Mouse (Mus musculus): ENCODE results near the gene Sv2a. TPM values are rescaled to one million over a fixed set of nuclear protein-coding genes. Genes with fewer than 3 reads are reported as not detected.

The Sv2a gene
- polyA plus RNA-seq (2014; fragmentation: Nextera tagmentation; extraction: Ambion mirVana), result 10.8 and 13.0 TPM in 2 replicates

GRCm38 (mm10) chr3:96180727-96181477, at the start of gene Sv2a:
TSS of gene Sv2a (plus strand) at chr3:96181151.
- H3K36me3 ChIP-seq (ENCODE audit: control insufficient read depth, insufficient read depth, low read length), result peaks cover 5% of the 10 kb centered on the region
- H3K9me3 ChIP-seq (ENCODE audit: control insufficient read depth, low read length), result no peaks in the 10 kb centered on the region
- H3K4me3 ChIP-seq (ENCODE audit: low read depth, low read length), result peak within 1 kb of the TSS; percentile 51
- peak within 1 kb of the TSS; percentile 74 for H3K4me2 ChIP-seq (replicated peaks; ENCODE audit: low read depth, low read length)
- DNase-seq (ENCODE audit: low spot score), result peak; percentile 51
- H3K9ac ChIP-seq (ENCODE audit: low read depth, low read length), result peak within 1 kb of the TSS; percentile 60
- H3K4me1 ChIP-seq (replicated peaks; ENCODE audit: control insufficient read depth, insufficient read depth, low read length), result peaks cover 9% of the 10 kb centered on the region; the same call in 1 of the 2 replicates
- no peak within 1 kb of the TSS; the same call in 1 of the 2 replicates for H3K27ac ChIP-seq (ENCODE audit: low read depth, low read length)
- H3K27me3 ChIP-seq (ENCODE audit: control insufficient read depth, insufficient read depth, low read length), result 0 out of 2 replicates have a peak, but pooled peaks cover 2% of the 10 kb centered on the region
- peak; percentile 67 for ATAC-seq (ENCODE audit: low FRiP score)
- WGBS, result 0% methylated on average over 12 of the region's 23 CpGs

- no peak for ATAC-seq (ENCODE audit: low FRiP score)
These were observed 48.5 kb upstream of the Sv2a start for GRCm38 (mm10) chr3:96132478-96132877.

GRCm38 (mm10) chr3:96133327-96133905, 47.5 kb upstream of the Sv2a start:
- Histone ChIP-seq H3K4me3 (ENCODE audit: low read depth, low read length) (no peak overlapping the region), H3K27me3 (ENCODE audit: control insufficient read depth, insufficient read depth, low read length) (no peaks in the 10 kb centered on the region), H3K4me2 (replicated peaks; ENCODE audit: low read depth, low read length) (no peak overlapping the region), H3K27ac (ENCODE audit: low read depth, low read length) (no peak overlapping the region), H3K9me3 (ENCODE audit: control insufficient read depth, low read length) (no peaks in the 10 kb centered on the region), H3K4me1 (replicated peaks; ENCODE audit: control insufficient read depth, insufficient read depth, low read length) (no peaks in the 10 kb centered on the region), H3K9ac (ENCODE audit: low read depth, low read length) (no peak overlapping the region), H3K36me3 (ENCODE audit: control insufficient read depth, insufficient read depth, low read length) (no peaks in the 10 kb centered on the region)
- 71% methylated on average over 11 of the region's 11 CpGs for WGBS
- DNase-seq (ENCODE audit: low spot score), result no peak
- no peak for ATAC-seq (ENCODE audit: low FRiP score)

More at GRCm38 (mm10) chr3:96132478-96132877, 48.5 kb upstream of the Sv2a start:
- WGBS, result 83% methylated on average over 3 of the region's 3 CpGs
- Histone ChIP-seq H3K4me2 (replicated peaks; ENCODE audit: low read depth, low read length) (no peak overlapping the region), H3K36me3 (ENCODE audit: control insufficient read depth, insufficient read depth, low read length) (no peaks in the 10 kb centered on the region), H3K27ac (ENCODE audit: low read depth, low read length) (no peak overlapping the region), H3K4me1 (replicated peaks; ENCODE audit: control insufficient read depth, insufficient read depth, low read length) (no peaks in the 10 kb centered on the region), H3K4me3 (ENCODE audit: low read depth, low read length) (no peak overlapping the region), H3K27me3 (ENCODE audit: control insufficient read depth, insufficient read depth, low read length) (no peaks in the 10 kb centered on the region), H3K9me3 (ENCODE audit: control insufficient read depth, low read length) (no peaks in the 10 kb centered on the region), H3K9ac (ENCODE audit: low read depth, low read length) (no peak overlapping the region)
- no peak for DNase-seq (ENCODE audit: low spot score)

- H3K27ac ChIP-seq (ENCODE audit: low read depth, low read length), result no peak overlapping the region
- no peaks in the 10 kb centered on the region for H3K4me1 ChIP-seq (replicated peaks; ENCODE audit: control insufficient read depth, insufficient read depth, low read length)
- H3K9me3 ChIP-seq (ENCODE audit: control insufficient read depth, low read length), result no peaks in the 10 kb centered on the region
- DNase-seq (ENCODE audit: low spot score) (no peak), ATAC-seq (ENCODE audit: low FRiP score) (no peak)
- 81% methylated on average over 3 of the region's 3 CpGs for WGBS
- H3K9ac ChIP-seq (ENCODE audit: low read depth, low read length), result no peak overlapping the region
- H3K27me3 ChIP-seq (ENCODE audit: control insufficient read depth, insufficient read depth, low read length), result no peaks in the 10 kb centered on the region
- H3K4me3 ChIP-seq (ENCODE audit: low read depth, low read length), result no peak overlapping the region
- H3K36me3 ChIP-seq (ENCODE audit: control insufficient read depth, insufficient read depth, low read length), result no peaks in the 10 kb centered on the region
- H3K4me2 ChIP-seq (replicated peaks; ENCODE audit: low read depth, low read length), result no peak overlapping the region
These were observed 45.9 kb upstream of the Sv2a start for GRCm38 (mm10) chr3:96135011-96135410.

- Histone ChIP-seq H3K9ac (ENCODE audit: low read depth, low read length) (no peak overlapping the region), H3K4me2 (replicated peaks; ENCODE audit: low read depth, low read length) (no peak overlapping the region), H3K27me3 (ENCODE audit: control insufficient read depth, insufficient read depth, low read length) (no peaks in the 10 kb centered on the region), H3K4me1 (replicated peaks; ENCODE audit: control insufficient read depth, insufficient read depth, low read length) (no peaks in the 10 kb centered on the region), H3K4me3 (ENCODE audit: low read depth, low read length) (no peak overlapping the region), H3K36me3 (ENCODE audit: control insufficient read depth, insufficient read depth, low read length) (no peaks in the 10 kb centered on the region; the same call in 1 of the 2 replicates), H3K27ac (ENCODE audit: low read depth, low read length) (no peak overlapping the region), H3K9me3 (ENCODE audit: control insufficient read depth, low read length) (no peaks in the 10 kb centered on the region)
- DNase-seq (ENCODE audit: low spot score) (peak; percentile 70), ATAC-seq (ENCODE audit: low FRiP score) (no peak)
- WGBS, result 32% methylated on average over 5 of the region's 5 CpGs
These were observed 33.0 kb upstream of the Sv2a start for GRCm38 (mm10) chr3:96147950-96148349.

GRCm38 (mm10) chr3:96151836-96152235, 29.1 kb upstream of the Sv2a start:
- WGBS, result 90% methylated on average over 7 of the region's 7 CpGs
- no peaks in the 10 kb centered on the region for H3K4me1 ChIP-seq (replicated peaks; ENCODE audit: control insufficient read depth, insufficient read depth, low read length)
- ATAC-seq (ENCODE audit: low FRiP score) (no peak), DNase-seq (ENCODE audit: low spot score) (no peak)
- no peaks in the 10 kb centered on the region for H3K27me3 ChIP-seq (ENCODE audit: control insufficient read depth, insufficient read depth, low read length)
- H3K4me2 ChIP-seq (replicated peaks; ENCODE audit: low read depth, low read length), result no peak overlapping the region
- H3K9ac ChIP-seq (ENCODE audit: low read depth, low read length), result no peak overlapping the region
- no peak overlapping the region for H3K4me3 ChIP-seq (ENCODE audit: low read depth, low read length)
- H3K9me3 ChIP-seq (ENCODE audit: control insufficient read depth, low read length), result no peaks in the 10 kb centered on the region
- no peak overlapping the region for H3K27ac ChIP-seq (ENCODE audit: low read depth, low read length)
- no peaks in the 10 kb centered on the region; the same call in 1 of the 2 replicates for H3K36me3 ChIP-seq (ENCODE audit: control insufficient read depth, insufficient read depth, low read length)

GRCm38 (mm10) chr3:96152611-96153010, 28.3 kb upstream of the Sv2a start:
- Histone ChIP-seq H3K9ac (ENCODE audit: low read depth, low read length) (no peak overlapping the region), H3K4me3 (ENCODE audit: low read depth, low read length) (no peak overlapping the region), H3K9me3 (ENCODE audit: control insufficient read depth, low read length) (no peaks in the 10 kb centered on the region), H3K27me3 (ENCODE audit: control insufficient read depth, insufficient read depth, low read length) (no peaks in the 10 kb centered on the region), H3K4me1 (replicated peaks; ENCODE audit: control insufficient read depth, insufficient read depth, low read length) (no peaks in the 10 kb centered on the region), H3K36me3 (ENCODE audit: control insufficient read depth, insufficient read depth, low read length) (no peaks in the 10 kb centered on the region; the same call in 1 of the 2 replicates), H3K4me2 (replicated peaks; ENCODE audit: low read depth, low read length) (no peak overlapping the region), H3K27ac (ENCODE audit: low read depth, low read length) (no peak overlapping the region)
- no peak for DNase-seq (ENCODE audit: low spot score)
- ATAC-seq (ENCODE audit: low FRiP score), result no peak
- 93% methylated on average over 5 of the region's 5 CpGs for WGBS

GRCm38 (mm10) chr3:96155501-96155900, 25.4 kb upstream of the Sv2a start:
- Histone ChIP-seq H3K36me3 (ENCODE audit: control insufficient read depth, insufficient read depth, low read length) (no peaks in the 10 kb centered on the region; the same call in 1 of the 2 replicates), H3K9me3 (ENCODE audit: control insufficient read depth, low read length) (no peaks in the 10 kb centered on the region), H3K9ac (ENCODE audit: low read depth, low read length) (no peak overlapping the region), H3K4me3 (ENCODE audit: low read depth, low read length) (no peak overlapping the region), H3K4me2 (replicated peaks; ENCODE audit: low read depth, low read length) (no peak overlapping the region), H3K4me1 (replicated peaks; ENCODE audit: control insufficient read depth, insufficient read depth, low read length) (no peaks in the 10 kb centered on the region), H3K27ac (ENCODE audit: low read depth, low read length) (no peak overlapping the region), H3K27me3 (ENCODE audit: control insufficient read depth, insufficient read depth, low read length) (no peaks in the 10 kb centered on the region)
- DNase-seq (ENCODE audit: low spot score), result no peak
- whole genome bisulfite sequencing, result 86% methylated on average over 8 of the region's 8 CpGs
- no peak for ATAC-seq (ENCODE audit: low FRiP score)
